ENCODE assay signal across 22 mouse cellular contexts in the genomic region with DNA sequence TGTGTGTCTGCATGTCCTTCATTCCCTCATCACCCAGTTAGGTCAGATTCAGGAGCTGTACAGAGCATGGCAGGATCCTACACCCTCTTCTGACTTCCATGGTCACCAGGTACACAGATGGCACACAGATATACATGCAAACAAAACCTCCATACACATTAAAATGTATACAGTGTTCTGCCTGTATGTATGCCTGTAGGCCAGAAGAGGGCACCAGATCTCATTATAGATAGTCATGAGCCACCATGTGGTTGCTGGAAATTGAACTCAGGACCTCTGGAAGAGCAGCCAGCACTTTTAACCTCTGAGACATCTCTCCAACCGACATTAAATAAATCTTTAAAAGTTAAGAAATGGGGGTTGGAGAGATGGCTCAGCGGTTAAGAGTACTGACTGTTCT. TPM values are rescaled to one million over a fixed set of nuclear protein-coding genes. Genes with fewer than 3 reads are reported as not detected.
A peak's percentile ranks its signal among the peaks of the same experiment; 100 is the strongest.
DNase-seq lines count a peak whose midpoint lies in the region; ATAC-seq and TF ChIP-seq lines count a peak whose summit lies in the region.
"Had no signal": no experiment of that assay in that cellular context is flagged by ENCODE, and none has a peak within 500 bp of the region (broad histone marks: within the 10 kb centered on the region; RNA-seq: fewer than 3 reads in every experiment).

No protein-coding gene starts in this region.

- WGBS in forebrain, postnatal 0 days: 92% methylated on average over 2 of the region's 2 CpGs
- WGBS in forebrain, embryonic 11.5 days: 79% methylated on average over 2 of the region's 2 CpGs
- WGBS in neural tube, embryonic 15.5 days: 76% methylated on average over 2 of the region's 2 CpGs

- no peak overlapping the region for H3K4me2 ChIP-seq in forebrain, postnatal 0 days (ENCODE audit: low read depth)
- H3K4me2 ChIP-seq in forebrain, embryonic 11.5 days (ENCODE audit: low read depth, low read length, severe bottlenecking): no peak overlapping the region
- no peak overlapping the region for H3K4me2 ChIP-seq in neural tube, embryonic 15.5 days
- H3K4me2 ChIP-seq: embryonic facial prominence, embryonic 12.5 days; heart, embryonic 12.5 days; hindbrain, embryonic 15.5 days; limb, embryonic 12.5 days; liver, embryonic 15.5 days had no signal

- H3K4me1 ChIP-seq in forebrain, postnatal 0 days (ENCODE audit: insufficient read depth): 0 out of 2 replicates have a peak, but pooled peaks cover 3% of the 10 kb centered on the region
- 0 out of 2 replicates have a peak, but pooled peaks cover 3% of the 10 kb centered on the region for H3K4me1 ChIP-seq in forebrain, embryonic 11.5 days (replicated peaks; ENCODE audit: control insufficient read depth, insufficient read depth, low read length)
- H3K4me1 ChIP-seq in neural tube, embryonic 15.5 days: peaks cover 7% of the 10 kb centered on the region; the same call in 1 of the 2 replicates

- no peaks in the 10 kb centered on the region for H3K36me3 ChIP-seq in forebrain, postnatal 0 days (ENCODE audit: insufficient read depth)
- no peaks in the 10 kb centered on the region for H3K36me3 ChIP-seq in forebrain, embryonic 11.5 days (ENCODE audit: control insufficient read depth, insufficient read depth, low read length)
- H3K36me3 ChIP-seq in neural tube, embryonic 15.5 days: no peaks in the 10 kb centered on the region
- H3K36me3 ChIP-seq in splenic B cell, adult 2 months (ENCODE audit: control insufficient read depth, insufficient read depth, low read length, poor library complexity, severe bottlenecking): no peaks in the 10 kb centered on the region
- H3K36me3 ChIP-seq: embryonic facial prominence, embryonic 12.5 days; heart, embryonic 12.5 days; hindbrain, embryonic 15.5 days; limb, embryonic 12.5 days; liver, embryonic 15.5 days had no signal

- no peak for ATAC-seq in forebrain, postnatal 0 days
- ATAC-seq in forebrain, embryonic 11.5 days (replicated peaks; ENCODE audit: low FRiP score): no peak
- ATAC-seq in neural tube, embryonic 15.5 days (ENCODE audit: low FRiP score): no peak
- ATAC-seq: forebrain, embryonic 14.5 days had no signal

- H3K27ac ChIP-seq in forebrain, postnatal 0 days (ENCODE audit: low read depth, low read length): no peak overlapping the region
- H3K27ac ChIP-seq in forebrain, embryonic 11.5 days (ENCODE audit: low read depth, low read length): no peak overlapping the region
- H3K27ac ChIP-seq in layer of hippocampus, adult 2 months: no peak overlapping the region
- no peak overlapping the region for H3K27ac ChIP-seq in neural tube, embryonic 15.5 days (replicated peaks)
- H3K27ac ChIP-seq: embryonic facial prominence, embryonic 12.5 days; hindbrain, embryonic 15.5 days; limb, embryonic 12.5 days; liver, embryonic 15.5 days had no signal

- H3K9me3 ChIP-seq in forebrain, postnatal 0 days (ENCODE audit: low read length): no peaks in the 10 kb centered on the region
- no peaks in the 10 kb centered on the region for H3K9me3 ChIP-seq in forebrain, embryonic 11.5 days (ENCODE audit: control insufficient read depth, low read length)
- H3K9me3 ChIP-seq in neural tube, embryonic 15.5 days (replicated peaks): no peaks in the 10 kb centered on the region
- H3K9me3 ChIP-seq: embryonic facial prominence, embryonic 12.5 days; heart, embryonic 12.5 days; hindbrain, embryonic 15.5 days; limb, embryonic 12.5 days; liver, embryonic 15.5 days had no signal

- H3K9ac ChIP-seq in forebrain, postnatal 0 days: no peak overlapping the region
- H3K9ac ChIP-seq in forebrain, embryonic 11.5 days (ENCODE audit: low read length): no peak overlapping the region
- H3K9ac ChIP-seq in neural tube, embryonic 15.5 days (replicated peaks): no peak overlapping the region
- H3K9ac ChIP-seq: embryonic facial prominence, embryonic 12.5 days; heart, embryonic 12.5 days; hindbrain, embryonic 15.5 days; limb, embryonic 12.5 days; liver, embryonic 15.5 days had no signal

- peak; percentile 27; the same call in 1 of the 2 replicates for TF ChIP-seq CTCF in forebrain, postnatal 0 days (IDR thresholded peaks at IDR 0.05; ENCODE audit: low read depth)
- TF ChIP-seq CTCF in layer of hippocampus, adult 2 months (conservative IDR thresholded peaks at IDR 0.05): peak; percentile 60

- no peak for DNase-seq in forebrain, postnatal 0 days
- DNase-seq in forebrain, embryonic 11.5 days (ENCODE audit: low spot score): no peak
- no peak for DNase-seq in layer of hippocampus, adult 2 months (ENCODE audit: low spot score in 2 of 2)
- DNase-seq in layer of hippocampus, adult 18-20 months (ENCODE audit: low spot score in 2 of 2): no peak
- DNase-seq in neural tube, embryonic 10.5 days (ENCODE audit: extremely low spot score, low spot score): peak; percentile 9
- peak; percentile 17 for DNase-seq in splenic B cell, adult 2 months (ENCODE audit: low read depth, low spot score)
- DNase-seq in cerebellum, adult 11-12 months: no peak
- DNase-seq: adrenal gland, postnatal 10 days; cerebellum, adult 9-11 months; heart, postnatal 36 days; kidney, adult 18-20 months; kidney, postnatal 14 days; layer of hippocampus, adult 9-11 months; spleen, adult 18-20 months had no signal

- H3K4me3 ChIP-seq in forebrain, postnatal 0 days (ENCODE audit: low read depth, low read length): no peak overlapping the region
- no peak overlapping the region for H3K4me3 ChIP-seq in forebrain, embryonic 11.5 days (ENCODE audit: low read depth, low read length)
- H3K4me3 ChIP-seq in layer of hippocampus, adult 2 months: no peak overlapping the region
- H3K4me3 ChIP-seq in neural tube, embryonic 15.5 days (replicated peaks): no peak overlapping the region
- H3K4me3 ChIP-seq: embryonic facial prominence, embryonic 12.5 days; erythroblast, embryonic 14.5 days; heart, embryonic 12.5 days; hindbrain, embryonic 15.5 days; limb, embryonic 12.5 days; liver, embryonic 15.5 days had no signal

- H3K27me3 ChIP-seq in forebrain, postnatal 0 days (ENCODE audit: insufficient read depth, low read length): no peaks in the 10 kb centered on the region
- no peaks in the 10 kb centered on the region for H3K27me3 ChIP-seq in forebrain, embryonic 11.5 days (ENCODE audit: control insufficient read depth, insufficient read depth, low read length)
- no peaks in the 10 kb centered on the region for H3K27me3 ChIP-seq in neural tube, embryonic 15.5 days (replicated peaks)
- no peaks in the 10 kb centered on the region for H3K27me3 ChIP-seq in splenic B cell, adult 2 months (ENCODE audit: control insufficient read depth, insufficient read depth, low read length, poor library complexity, severe bottlenecking)
- H3K27me3 ChIP-seq: embryonic facial prominence, embryonic 12.5 days; heart, embryonic 12.5 days; hindbrain, embryonic 15.5 days; limb, embryonic 12.5 days; liver, embryonic 15.5 days had no signal

RNA-seq across cellular contexts. Expression of a gene that starts 2.6 kb away (rescaled TPM):
- total RNA-seq in forebrain, postnatal 0 days (2014; rRNA removed): 20.8 and 28.2 TPM in 2 replicates
- 29.6 and 31.6 TPM in 2 replicates for polyA plus RNA-seq in forebrain, postnatal 0 days (2015; fragmentation: Nextera tagmentation; extraction: Ambion mirVana)
- 28.9 and 30.2 TPM in 2 replicates for polyA plus RNA-seq in forebrain, embryonic 11.5 days (2014; fragmentation: Nextera tagmentation; extraction: Ambion mirVana)
- total RNA-seq in layer of hippocampus, adult 2 months (2021): 10 to 100 TPM in 1 of 2 experiments, 1 to 10 TPM in 1; 9.8 to 13.6 TPM
- 10 to 100 TPM; 16.0 to 17.5 TPM for total RNA-seq in layer of hippocampus, adult 18-20 months (2021)
- polyA plus RNA-seq in neural tube, embryonic 15.5 days (2015; fragmentation: Nextera tagmentation; extraction: Ambion mirVana): 37.9 and 46.2 TPM in 2 replicates

RNA-seq across cellular contexts. Expression of a gene that starts 11.3 kb away (rescaled TPM):
- 14.2 and 15.5 TPM in 2 replicates for total RNA-seq in forebrain, postnatal 0 days (2014; rRNA removed)
- polyA plus RNA-seq in forebrain, postnatal 0 days (2015; fragmentation: Nextera tagmentation; extraction: Ambion mirVana): 2.7 and 3.9 TPM in 2 replicates
- 2.1 and 3.1 TPM in 2 replicates for polyA plus RNA-seq in forebrain, embryonic 11.5 days (2014; fragmentation: Nextera tagmentation; extraction: Ambion mirVana)
- total RNA-seq in layer of hippocampus, adult 2 months (2021): 10 to 100 TPM; 30.6 to 31.1 TPM
- 10 to 100 TPM; 31.4 to 32.5 TPM for total RNA-seq in layer of hippocampus, adult 18-20 months (2021)
- polyA plus RNA-seq in neural tube, embryonic 15.5 days (2015; fragmentation: Nextera tagmentation; extraction: Ambion mirVana): 2.5 and 2.6 TPM in 2 replicates

Comparison
In these comparisons a context has a peak if more than half of its experiments do, and no peak if none do; other contexts are left out.
1. DNase-seq: peak in neural tube, embryonic 10.5 days (single experiment) and splenic B cell, adult 2 months (single experiment); none in forebrain, postnatal 0 days (single experiment), forebrain, embryonic 11.5 days (single experiment), layer of hippocampus, adult 2 months (0 of 2), layer of hippocampus, adult 18-20 months (0 of 2) and cerebellum, adult 11-12 months (single experiment).